Mouse (Mus musculus) retina, postnatal 7 days (tissue): ENCODE measurements at regions not wholly inside any gene's neighbourhood (a gene's known extent, or its start where the extent isn't known, plus 50 kb on each side); places are given as distances from the start of the nearest gene placed in this dataset.
A peak's percentile ranks its signal among the peaks of the same experiment; 100 is the strongest.

Source experiments
- DNase-seq: peaks from one replicate; pipeline ENCODE4 v3.0.0-alpha.2; 2012; ENCODE audit warnings: low read depth, low spot score

- DNase-seq = no peak
These were observed 64.5 kb downstream of the Gm11146 start for GRCm38 (mm10) chr16:77537351-77537750.

- DNase-seq = no peak
These were observed 65.1 kb downstream of the Gm11146 start for GRCm38 (mm10) chr16:77536746-77537145.

- no peak for DNase-seq
These were observed 65.6 kb downstream of the Gm11146 start for GRCm38 (mm10) chr16:77536314-77536713.

GRCm38 (mm10) chr16:77535021-77535420 is 66.9 kb downstream of the Gm11146 start:
- DNase-seq = no peak

GRCm38 (mm10) chr16:77531596-77531995 is 70.3 kb downstream of the Gm11146 start:
- no peak for DNase-seq

GRCm38 (mm10) chr16:77527951-77528350 is 73.9 kb downstream of the Gm11146 start:
- DNase-seq = no peak

- no peak for DNase-seq
These were observed 87.3 kb downstream of the Gm11146 start for GRCm38 (mm10) chr16:77514606-77515005.

- no peak for DNase-seq
These were observed 98.3 kb downstream of the Gm11146 start for GRCm38 (mm10) chr16:77503556-77503955.

- DNase-seq = no peak
These were observed 99.0 kb downstream of the Gm11146 start for GRCm38 (mm10) chr16:77502916-77503315.

- no peak for DNase-seq
These were observed 99.9 kb downstream of the Gm11146 start for GRCm38 (mm10) chr16:77502026-77502425.

GRCm38 (mm10) chr16:77500981-77501380 is 100.9 kb downstream of the Gm11146 start:
- no peak for DNase-seq

- no peak for DNase-seq
These were observed 101.5 kb downstream of the Gm11146 start for GRCm38 (mm10) chr16:77500413-77500812.

GRCm38 (mm10) chr16:77499537-77500301 is 102.2 kb downstream of the Gm11146 start:
- DNase-seq = peak; percentile 43

- DNase-seq = no peak
These were observed 106.6 kb downstream of the Gm11146 start for GRCm38 (mm10) chr16:77495310-77495709.

GRCm38 (mm10) chr16:77494042-77494441 is 107.9 kb downstream of the Gm11146 start:
- DNase-seq = no peak

GRCm38 (mm10) chr16:77488155-77488554 is 113.7 kb downstream of the Gm11146 start:
- DNase-seq = no peak

- DNase-seq = no peak
These were observed 122.1 kb downstream of the Gm11146 start for GRCm38 (mm10) chr16:77479812-77480211.

- DNase-seq = no peak
These were observed 130.0 kb downstream of the Gm11146 start for GRCm38 (mm10) chr16:77471868-77472267.

- no peak for DNase-seq
These were observed 132.0 kb downstream of the Gm11146 start for GRCm38 (mm10) chr16:77469903-77470302.

- DNase-seq = no peak
These were observed 132.5 kb downstream of the Gm11146 start for GRCm38 (mm10) chr16:77469328-77469875.

GRCm38 (mm10) chr16:77467216-77467615 is 134.7 kb downstream of the Gm11146 start:
- no peak for DNase-seq

- no peak for DNase-seq
These were observed 137.3 kb downstream of the Gm11146 start for GRCm38 (mm10) chr16:77464623-77465022.

- no peak for DNase-seq
These were observed 140.0 kb downstream of the Gm11146 start for GRCm38 (mm10) chr16:77461922-77462321.
